Mouse (Mus musculus) retina, adult 2 months (tissue): ENCODE results near the gene Tnrc6c.
"Not testable (repeated sequence)": the region's sequence is repeated elsewhere in the genome, so short reads cannot be mapped to it uniquely, and the experiment has no call there.

Experiments
- DNase-seq: peaks from one replicate; pipeline ENCODE4 v3.0.0-alpha.2; 2012; ENCODE audit warnings: low read depth, low spot score

Gene Tnrc6c

GRCm38 (mm10) chr11:117768725-117769682 lies 114.9 kb downstream of the Tnrc6c start:
- DNase-seq: no peak

- DNase-seq: no peak
Measured at GRCm38 (mm10) chr11:117769683-117770047, 115.6 kb downstream of the Tnrc6c start.

- DNase-seq: no peak
Measured at GRCm38 (mm10) chr11:117770407-117770806, 116.3 kb downstream of the Tnrc6c start.

- DNase-seq: no peak
Measured at GRCm38 (mm10) chr11:117772352-117772751, 118.3 kb downstream of the Tnrc6c start.

GRCm38 (mm10) chr11:117774925-117775324 lies 120.8 kb downstream of the Tnrc6c start:
- DNase-seq: no peak

- DNase-seq: no peak
Measured at GRCm38 (mm10) chr11:117775540-117775939, 121.5 kb downstream of the Tnrc6c start.

GRCm38 (mm10) chr11:117776085-117776792 lies 122.2 kb downstream of the Tnrc6c start:
- no peak for DNase-seq

GRCm38 (mm10) chr11:117777111-117777510 lies 123.0 kb downstream of the Tnrc6c start:
- no peak for DNase-seq

GRCm38 (mm10) chr11:117778031-117778430 lies 123.9 kb downstream of the Tnrc6c start:
- DNase-seq: no peak

GRCm38 (mm10) chr11:117778851-117779433 lies 124.9 kb downstream of the Tnrc6c start:
- no peak for DNase-seq

GRCm38 (mm10) chr11:117779434-117780198 lies 125.5 kb downstream of the Tnrc6c start:
- no peak for DNase-seq

GRCm38 (mm10) chr11:117780199-117780515 lies 126.1 kb downstream of the Tnrc6c start:
- DNase-seq: no peak

- DNase-seq: no peak
Measured at GRCm38 (mm10) chr11:117780582-117781111, 126.6 kb downstream of the Tnrc6c start.

GRCm38 (mm10) chr11:117781199-117781821 lies 127.2 kb downstream of the Tnrc6c start:
- DNase-seq: no peak

- no peak for DNase-seq
Measured at GRCm38 (mm10) chr11:117781993-117782704, 128.1 kb downstream of the Tnrc6c start, which contains the start of the genes Tmc8 and Tmc6. Gene Tmc8, plus strand, starts transcription at chr11:117782076. Gene Tmc6, minus strand, starts transcription at chr11:117782198.

GRCm38 (mm10) chr11:117782705-117783034 lies 128.6 kb downstream of the Tnrc6c start:
- DNase-seq: no peak

GRCm38 (mm10) chr11:117783089-117783488 lies 129.0 kb downstream of the Tnrc6c start:
- no peak for DNase-seq

GRCm38 (mm10) chr11:117783683-117784309 lies 129.7 kb downstream of the Tnrc6c start:
- no peak for DNase-seq

GRCm38 (mm10) chr11:117786294-117786693 lies 132.2 kb downstream of the Tnrc6c start:
- no peak for DNase-seq

- not testable (repeated sequence) for DNase-seq
Measured at GRCm38 (mm10) chr11:117788481-117788880, 134.4 kb downstream of the Tnrc6c start.
